Mouse (Mus musculus): Measurements from ENCODE around the gene Neurog2.

GRCm38 (mm10) chr3:127627956-127628310 is 5.0 kb upstream of the Neurog2 start:
- no peak for TF ChIP-seq POLR2A (IDR thresholded peaks at IDR 0.05; ENCODE audit: control insufficient read depth, extremely low read depth, insufficient read depth, low read length, poor library complexity)
- no peak for TF ChIP-seq CTCF (IDR thresholded peaks at IDR 0.05; ENCODE audit: borderline replicate concordance, control insufficient read depth, extremely low read depth, insufficient read depth, low read length, poor library complexity)

Measured in thymus, adult 2 months (tissue).